Mouse (Mus musculus): Measurements from ENCODE around the gene Kcnh1.

Kcnh1 gene

GRCm38 (mm10) chr1:192476704-192477103, 286.1 kb downstream of the Kcnh1 start:
- peak in 1 of 2 experiments; percentile 10 for DNase-seq

GRCm38 (mm10) chr1:192477556-192477955, 287.0 kb downstream of the Kcnh1 start:
- DNase-seq = peak; percentile 9 to 12

- DNase-seq = no peak
Measured at GRCm38 (mm10) chr1:192478176-192478575, 287.6 kb downstream of the Kcnh1 start.

- no peak for DNase-seq
Measured at GRCm38 (mm10) chr1:192480072-192480784, 289.7 kb downstream of the Kcnh1 start.

- no peak for DNase-seq
Measured at GRCm38 (mm10) chr1:192481446-192481845, 290.9 kb downstream of the Kcnh1 start.

- DNase-seq = no peak
Measured at GRCm38 (mm10) chr1:192485030-192485429, 294.5 kb downstream of the Kcnh1 start.

GRCm38 (mm10) chr1:192487571-192487970, 297.0 kb downstream of the Kcnh1 start:
- DNase-seq = no peak

GRCm38 (mm10) chr1:192489908-192490825, 299.6 kb downstream of the Kcnh1 start:
- no peak for DNase-seq

- no peak for DNase-seq
Measured at GRCm38 (mm10) chr1:192497505-192497904, 306.9 kb downstream of the Kcnh1 start.

GRCm38 (mm10) chr1:192502016-192502415, 311.4 kb downstream of the Kcnh1 start:
- no peak for DNase-seq

GRCm38 (mm10) chr1:192502835-192503234, 312.3 kb downstream of the Kcnh1 start:
- DNase-seq = no peak

- no peak for DNase-seq
Measured at GRCm38 (mm10) chr1:192503651-192504050, 313.1 kb downstream of the Kcnh1 start.

GRCm38 (mm10) chr1:192512821-192513220, 322.2 kb downstream of the Kcnh1 start:
- no peak for DNase-seq

GRCm38 (mm10) chr1:192515373-192515772, 324.8 kb downstream of the Kcnh1 start:
- no peak for DNase-seq

- DNase-seq = no peak
Measured at GRCm38 (mm10) chr1:192519713-192520112, 329.1 kb downstream of the Kcnh1 start.

GRCm38 (mm10) chr1:192520836-192521435, 330.4 kb downstream of the Kcnh1 start:
- peak in 1 of 2 experiments; percentile 5 for DNase-seq

- DNase-seq = no peak
Measured at GRCm38 (mm10) chr1:192522376-192523178, 332.0 kb downstream of the Kcnh1 start.

- DNase-seq = no peak
Measured at GRCm38 (mm10) chr1:192525711-192526350, 335.3 kb downstream of the Kcnh1 start.

GRCm38 (mm10) chr1:192531490-192532146, 341.0 kb downstream of the Kcnh1 start:
- no peak for DNase-seq

GRCm38 (mm10) chr1:192532212-192532611, 341.6 kb downstream of the Kcnh1 start:
- no peak for DNase-seq

GRCm38 (mm10) chr1:192533016-192533415, 342.4 kb downstream of the Kcnh1 start:
- no peak for DNase-seq

Measured in kidney, postnatal 36 days (tissue).